Mouse (Mus musculus): ENCODE data around the gene Ankfy1. TPM values are rescaled to one million over a fixed set of nuclear protein-coding genes. Genes with fewer than 3 reads are reported as not detected.

Gene Ankfy1
- polyA plus RNA-seq, 1 experiment from 2014 or later: 29.5 TPM

DNA sequence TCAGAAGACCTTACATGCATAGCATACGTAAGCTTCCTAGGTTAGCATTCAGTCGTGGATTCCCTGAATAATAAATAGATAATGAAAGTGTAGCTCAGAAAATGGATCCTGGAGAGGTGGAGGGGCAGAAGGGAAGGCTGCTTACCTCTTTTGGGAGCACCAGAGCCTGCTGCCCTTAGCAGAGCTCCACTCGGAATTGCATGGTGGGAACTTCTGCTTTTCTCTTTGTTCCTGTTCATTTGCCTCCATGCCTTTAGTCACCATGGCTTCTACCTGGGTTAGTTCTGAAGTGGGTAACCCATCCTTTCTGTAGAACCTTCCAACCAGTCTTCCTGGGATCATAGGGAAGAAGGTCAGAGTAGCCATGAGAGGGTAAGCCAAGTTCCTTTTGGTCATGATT, 92.7 kb downstream of the Ankfy1 start:
- Histone ChIP-seq H3K9me3 (replicated peaks; ENCODE audit: control insufficient read depth, low read length, poor library complexity, severe bottlenecking) (no peaks in the 10 kb centered on the region), H3K27me3 (ENCODE audit: control insufficient read depth, insufficient read depth, low read depth, low read length) (no peaks in the 10 kb centered on the region), H3K4me1 (ENCODE audit: control insufficient read depth, insufficient read depth, low read length) (no peaks in the 10 kb centered on the region), H3K4me2 (ENCODE audit: low read length) (no peak overlapping the region), H3K27ac (ENCODE audit: low read length) (no peak overlapping the region), H3K4me3 (ENCODE audit: low read depth, low read length) (no peak overlapping the region), H3K36me3 (ENCODE audit: control insufficient read depth, insufficient read depth, low read length) (no peaks in the 10 kb centered on the region), H3K9ac (ENCODE audit: low read depth, low read length) (no peak overlapping the region)
- ATAC-seq: no peak
- WGBS: 89% methylated on average over 3 of the region's 3 CpGs

DNA sequence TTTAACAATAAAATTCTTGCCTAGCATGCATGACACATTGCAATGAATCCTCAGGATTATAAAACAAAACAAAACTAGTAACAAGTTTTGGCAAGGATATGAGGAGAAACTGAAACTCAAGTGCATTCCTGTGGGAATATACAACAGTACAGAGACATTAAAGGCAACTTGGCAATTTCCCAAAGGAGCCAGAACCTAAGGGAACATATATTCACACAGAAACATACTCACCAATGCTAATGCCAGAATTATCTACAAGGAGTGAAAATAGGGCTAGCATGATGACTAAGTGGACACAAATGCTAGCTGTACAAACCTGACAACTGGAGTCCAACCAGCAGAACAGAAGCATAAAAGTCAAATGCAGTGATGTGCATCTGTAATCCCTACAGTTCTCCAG, 102.2 kb downstream of the Ankfy1 start:
- no peak overlapping the region for H3K27ac ChIP-seq (ENCODE audit: low read length)
- H3K9ac ChIP-seq (ENCODE audit: low read depth, low read length): no peak overlapping the region
- H3K4me1 ChIP-seq (ENCODE audit: control insufficient read depth, insufficient read depth, low read length): peaks cover 7% of the 10 kb centered on the region
- H3K36me3 ChIP-seq (ENCODE audit: control insufficient read depth, insufficient read depth, low read length): no peaks in the 10 kb centered on the region
- no peak for ATAC-seq
- no peaks in the 10 kb centered on the region for H3K27me3 ChIP-seq (ENCODE audit: control insufficient read depth, insufficient read depth, low read depth, low read length)
- no peak overlapping the region for H3K4me2 ChIP-seq (ENCODE audit: low read length)
- no peak overlapping the region for H3K4me3 ChIP-seq (ENCODE audit: low read depth, low read length)
- H3K9me3 ChIP-seq (replicated peaks; ENCODE audit: control insufficient read depth, low read length, poor library complexity, severe bottlenecking): no peaks in the 10 kb centered on the region

- Histone ChIP-seq H3K9ac (ENCODE audit: low read depth, low read length) (peak overlapping the region; percentile 79), H3K27me3 (ENCODE audit: control insufficient read depth, insufficient read depth, low read depth, low read length) (no peaks in the 10 kb centered on the region), H3K4me2 (ENCODE audit: low read length) (peak overlapping the region; percentile 67), H3K36me3 (ENCODE audit: control insufficient read depth, insufficient read depth, low read length) (no peaks in the 10 kb centered on the region), H3K4me1 (ENCODE audit: control insufficient read depth, insufficient read depth, low read length) (peaks cover 24% of the 10 kb centered on the region), H3K4me3 (ENCODE audit: low read depth, low read length) (peak overlapping the region; percentile 99), H3K9me3 (replicated peaks; ENCODE audit: control insufficient read depth, low read length, poor library complexity, severe bottlenecking) (no peaks in the 10 kb centered on the region), H3K27ac (ENCODE audit: low read length) (peak overlapping the region; percentile 88)
- peak; percentile 43 for ATAC-seq
- WGBS: 19% methylated on average over 14 of the region's 14 CpGs
Observed at GRCm38 (mm10) chr11:72795149-72795454, 105.3 kb downstream of the Ankfy1 start.

GRCm38 (mm10) chr11:72795455-72796295, 105.9 kb downstream of the Ankfy1 start, which contains the start of the genes Cyb5d2 and Zzef1:
Gene Cyb5d2 (minus strand): TSS chr11:72796142.
Gene Zzef1 (plus strand): TSS chr11:72796226.
- Histone ChIP-seq H3K4me2 (ENCODE audit: low read length) (peak within 1 kb of the TSS; percentile 68), H3K4me1 (ENCODE audit: control insufficient read depth, insufficient read depth, low read length) (peaks cover 24% of the 10 kb centered on the region), H3K9me3 (replicated peaks; ENCODE audit: control insufficient read depth, low read length, poor library complexity, severe bottlenecking) (no peaks in the 10 kb centered on the region), H3K27ac (ENCODE audit: low read length) (peak within 1 kb of the TSS; percentile 88), H3K9ac (ENCODE audit: low read depth, low read length) (peak within 1 kb of the TSS; percentile 79), H3K4me3 (ENCODE audit: low read depth, low read length) (peak within 1 kb of the TSS; percentile 99), H3K36me3 (ENCODE audit: control insufficient read depth, insufficient read depth, low read length) (no peaks in the 10 kb centered on the region), H3K27me3 (ENCODE audit: control insufficient read depth, insufficient read depth, low read depth, low read length) (no peaks in the 10 kb centered on the region)
- ATAC-seq: peak; percentile 97
- WGBS: under 1% methylated on average over 69 of the region's 69 CpGs

DNA sequence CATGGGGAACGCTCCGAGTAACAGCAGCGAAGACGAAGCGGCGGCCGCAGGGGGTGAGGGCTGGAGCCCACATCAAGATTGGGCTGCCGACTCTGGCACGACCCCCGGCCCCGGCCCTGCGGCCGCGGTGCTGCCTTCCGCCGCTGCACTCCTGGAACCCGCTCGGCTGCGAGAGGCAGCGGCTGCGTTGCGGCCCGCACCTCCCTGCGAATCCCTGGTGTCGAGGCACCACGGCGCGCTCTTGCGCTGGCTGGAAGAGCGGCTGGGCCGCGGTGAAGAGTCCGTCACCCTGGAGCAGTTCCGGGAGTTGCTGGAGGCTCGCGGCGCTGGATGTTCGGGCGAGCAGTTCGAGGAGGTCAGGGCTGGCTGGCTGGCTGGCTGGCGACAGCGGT, 106.5 kb downstream of the Ankfy1 start:
- H3K27me3 ChIP-seq (ENCODE audit: control insufficient read depth, insufficient read depth, low read depth, low read length): no peaks in the 10 kb centered on the region
- no peaks in the 10 kb centered on the region for H3K36me3 ChIP-seq (ENCODE audit: control insufficient read depth, insufficient read depth, low read length)
- H3K4me3 ChIP-seq (ENCODE audit: low read depth, low read length): peak overlapping the region; percentile 99
- peaks cover 24% of the 10 kb centered on the region for H3K4me1 ChIP-seq (ENCODE audit: control insufficient read depth, insufficient read depth, low read length)
- peak overlapping the region; percentile 88 for H3K27ac ChIP-seq (ENCODE audit: low read length)
- H3K9me3 ChIP-seq (replicated peaks; ENCODE audit: control insufficient read depth, low read length, poor library complexity, severe bottlenecking): no peaks in the 10 kb centered on the region
- H3K4me2 ChIP-seq (ENCODE audit: low read length): peak overlapping the region; percentile 68
- under 1% methylated on average over 42 of the region's 42 CpGs for WGBS
- H3K9ac ChIP-seq (ENCODE audit: low read depth, low read length): peak overlapping the region; percentile 79
- peak; percentile 71 for ATAC-seq

DNA sequence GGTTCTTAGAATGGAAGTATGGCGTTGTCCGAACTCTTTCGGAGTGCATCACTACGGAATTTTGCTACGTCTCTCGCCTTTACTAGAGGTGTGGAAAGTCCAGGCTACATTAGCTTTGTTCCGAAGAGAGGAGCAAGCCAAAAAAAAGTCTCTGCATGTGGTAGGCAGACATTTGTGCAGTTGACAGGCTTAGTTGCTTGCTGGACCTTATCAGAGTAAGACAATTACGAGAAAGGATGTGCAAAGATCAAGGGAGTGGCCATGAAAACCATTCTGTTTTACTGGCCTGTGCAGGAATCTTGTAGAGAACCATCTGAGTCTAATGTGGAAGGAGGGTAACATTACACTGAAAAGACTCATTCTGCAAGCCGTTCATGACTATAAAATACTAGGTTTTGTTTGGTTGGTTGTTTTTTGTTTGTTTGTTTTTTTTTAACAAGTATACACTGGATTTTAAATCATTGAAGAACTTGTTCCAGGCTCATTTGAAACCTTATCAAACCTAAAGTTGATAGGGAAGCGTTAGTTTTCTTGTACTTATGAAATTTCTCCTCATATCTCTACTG, 107.0 kb downstream of the Ankfy1 start:
- Histone ChIP-seq H3K9me3 (replicated peaks; ENCODE audit: control insufficient read depth, low read length, poor library complexity, severe bottlenecking) (no peaks in the 10 kb centered on the region), H3K4me3 (ENCODE audit: low read depth, low read length) (peak overlapping the region; percentile 99), H3K4me2 (ENCODE audit: low read length) (peak overlapping the region; percentile 68), H3K9ac (ENCODE audit: low read depth, low read length) (peak overlapping the region; percentile 79), H3K27ac (ENCODE audit: low read length) (peak overlapping the region; percentile 88; the same call in 1 of the 2 replicates), H3K4me1 (ENCODE audit: control insufficient read depth, insufficient read depth, low read length) (peaks cover 24% of the 10 kb centered on the region), H3K27me3 (ENCODE audit: control insufficient read depth, insufficient read depth, low read depth, low read length) (no peaks in the 10 kb centered on the region), H3K36me3 (ENCODE audit: control insufficient read depth, insufficient read depth, low read length) (no peaks in the 10 kb centered on the region)
- 17% methylated on average over 10 of the region's 10 CpGs for WGBS
- no peak for ATAC-seq

DNA sequence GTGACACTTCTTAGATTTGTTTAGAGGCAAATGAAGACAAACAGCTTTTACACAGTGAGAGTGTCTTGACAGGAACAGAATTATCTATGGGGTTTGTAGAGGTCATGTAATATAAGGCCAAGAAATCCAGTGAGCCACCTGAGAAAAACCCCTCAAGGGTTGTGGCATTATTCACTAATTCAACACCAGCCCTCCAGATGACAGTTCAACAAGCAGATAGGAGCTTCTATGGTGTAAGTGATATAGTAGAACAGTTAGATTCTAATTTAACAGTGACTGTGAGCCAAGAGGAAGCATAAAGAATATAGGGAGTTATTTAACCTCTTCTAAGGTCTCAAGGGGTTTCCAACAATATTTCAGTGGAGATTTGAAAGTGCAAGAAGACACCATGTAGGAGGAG, 108.3 kb downstream of the Ankfy1 start:
- Histone ChIP-seq H3K9ac (ENCODE audit: low read depth, low read length) (no peak overlapping the region), H3K9me3 (replicated peaks; ENCODE audit: control insufficient read depth, low read length, poor library complexity, severe bottlenecking) (no peaks in the 10 kb centered on the region)
- no peak for ATAC-seq

GRCm38 (mm10) chr11:72801182-72801581, 111.4 kb downstream of the Ankfy1 start:
- H3K27ac ChIP-seq (ENCODE audit: low read length): no peak overlapping the region
- H3K36me3 ChIP-seq (ENCODE audit: control insufficient read depth, insufficient read depth, low read length): no peaks in the 10 kb centered on the region
- H3K4me2 ChIP-seq (ENCODE audit: low read length): no peak overlapping the region
- H3K4me1 ChIP-seq (ENCODE audit: control insufficient read depth, insufficient read depth, low read length): peaks cover 21% of the 10 kb centered on the region
- H3K9ac ChIP-seq (ENCODE audit: low read depth, low read length): no peak overlapping the region
- ATAC-seq: no peak
- no peaks in the 10 kb centered on the region for H3K27me3 ChIP-seq (ENCODE audit: control insufficient read depth, insufficient read depth, low read depth, low read length)
- H3K4me3 ChIP-seq (ENCODE audit: low read depth, low read length): no peak overlapping the region
- no peaks in the 10 kb centered on the region for H3K9me3 ChIP-seq (replicated peaks; ENCODE audit: control insufficient read depth, low read length, poor library complexity, severe bottlenecking)

More for the DNA sequence above, 108.3 kb downstream of the Ankfy1 start:
- Histone ChIP-seq H3K27ac (ENCODE audit: low read length) (no peak overlapping the region), H3K4me1 (ENCODE audit: control insufficient read depth, insufficient read depth, low read length) (peaks cover 24% of the 10 kb centered on the region), H3K36me3 (ENCODE audit: control insufficient read depth, insufficient read depth, low read length) (no peaks in the 10 kb centered on the region), H3K27me3 (ENCODE audit: control insufficient read depth, insufficient read depth, low read depth, low read length) (no peaks in the 10 kb centered on the region), H3K4me3 (ENCODE audit: low read depth, low read length) (no peak overlapping the region), H3K4me2 (ENCODE audit: low read length) (no peak overlapping the region)

- WGBS: 86% methylated on average over 3 of the region's 3 CpGs
Observed at GRCm38 (mm10) chr11:72803038-72803437, 113.2 kb downstream of the Ankfy1 start.

More at GRCm38 (mm10) chr11:72803038-72803437, 113.2 kb downstream of the Ankfy1 start:
- Histone ChIP-seq H3K9ac (ENCODE audit: low read depth, low read length) (no peak overlapping the region), H3K9me3 (replicated peaks; ENCODE audit: control insufficient read depth, low read length, poor library complexity, severe bottlenecking) (no peaks in the 10 kb centered on the region), H3K27ac (ENCODE audit: low read length) (no peak overlapping the region), H3K4me2 (ENCODE audit: low read length) (no peak overlapping the region), H3K36me3 (ENCODE audit: control insufficient read depth, insufficient read depth, low read length) (no peaks in the 10 kb centered on the region), H3K4me1 (ENCODE audit: control insufficient read depth, insufficient read depth, low read length) (peaks cover 8% of the 10 kb centered on the region), H3K4me3 (ENCODE audit: low read depth, low read length) (no peak overlapping the region), H3K27me3 (ENCODE audit: control insufficient read depth, insufficient read depth, low read depth, low read length) (no peaks in the 10 kb centered on the region)
- ATAC-seq: no peak

Data from midbrain, embryonic 16.5 days (tissue).